23 mouse cellular contexts compared by ENCODE assay signal in genomic region chr6:97887893-97888292, GRCm38 (mm10).
DNase-seq lines count a peak whose midpoint lies in the region; ATAC-seq and TF ChIP-seq lines count a peak whose summit lies in the region.
"Had no signal": no experiment of that assay in that cellular context is flagged by ENCODE, and none has a peak within 500 bp of the region (broad histone marks: within the 10 kb centered on the region; RNA-seq: fewer than 3 reads in every experiment).

No protein-coding gene starts in this region.

- H3K9me3 ChIP-seq in kidney, embryonic 16.5 days (ENCODE audit: low read length): no peaks in the 10 kb centered on the region
- no peaks in the 10 kb centered on the region for H3K9me3 ChIP-seq in MEL (replicated peaks; ENCODE audit: insufficient read depth, low read length)
- H3K9me3 ChIP-seq: embryonic facial prominence, embryonic 15.5 days; forebrain, embryonic 15.5 days; heart, embryonic 10.5 days; hindbrain, embryonic 12.5 days had no signal

- peak; percentile 95 for TF ChIP-seq EP300 in MEL (IDR thresholded peaks at IDR 0.05; ENCODE audit: low read depth in 1 of 2, low read length in 2 of 2)

- ATAC-seq in kidney, embryonic 16.5 days (ENCODE audit: low FRiP score, low TSS enrichment): no peak
- peak; percentile 96 for ATAC-seq in common myeloid progenitor, adult 5-6 weeks (replicated peaks; ENCODE audit: low read depth, poor library complexity, severe bottlenecking)
- peak; percentile 55 for ATAC-seq in megakaryocyte-erythroid progenitor cell, adult 5-6 weeks (replicated peaks; ENCODE audit: low FRiP score, low TSS enrichment, poor library complexity, severe bottlenecking)
- ATAC-seq: forebrain, embryonic 15.5 days; hindbrain, embryonic 16.5 days; inflammation-experienced regulatory T-cells, adult 6 months had no signal

- H3K4me2 ChIP-seq in kidney, embryonic 16.5 days (replicated peaks; ENCODE audit: low read depth, low read length): no peak overlapping the region
- H3K4me2 ChIP-seq: embryonic facial prominence, embryonic 15.5 days; forebrain, embryonic 15.5 days; hindbrain, embryonic 12.5 days had no signal

- no peak overlapping the region for H3K9ac ChIP-seq in kidney, embryonic 16.5 days (replicated peaks; ENCODE audit: low read length)
- no peak overlapping the region; the same call in 1 of the 2 replicates for H3K9ac ChIP-seq in MEL (ENCODE audit: control insufficient read depth, low read depth, low read length, poor library complexity, severe bottlenecking)
- H3K9ac ChIP-seq: embryonic facial prominence, embryonic 15.5 days; forebrain, embryonic 15.5 days; hindbrain, embryonic 12.5 days had no signal

- H3K4me1 ChIP-seq in kidney, embryonic 16.5 days (ENCODE audit: insufficient read depth, low read length): peaks cover 11% of the 10 kb centered on the region; the same call in 1 of the 2 replicates
- H3K4me1 ChIP-seq in kidney, adult 2 months (ENCODE audit: control insufficient read depth, insufficient read depth, low read length): peaks cover 10% of the 10 kb centered on the region
- peaks cover 18 to 21% of the 10 kb centered on the region in 2 experiments for H3K4me1 ChIP-seq in MEL (ENCODE audit: control insufficient read depth in 1 of 2, insufficient read depth in 2 of 2, low read length in 2 of 2)
- H3K4me1 ChIP-seq: embryonic facial prominence, embryonic 15.5 days had no signal

- no peak for TF ChIP-seq CTCF in kidney, adult 2 months (conservative IDR thresholded peaks at IDR 0.05; ENCODE audit: insufficient read depth, insufficient read length, low read depth, low read length)
- no peak for TF ChIP-seq CTCF in MEL (IDR thresholded peaks at IDR 0.05 in 2 of 3, conservative IDR thresholded peaks at IDR 0.05 in 1 of 3; ENCODE audit: control insufficient read depth in 1 of 3, insufficient read depth in 1 of 3, low read depth in 2 of 3, low read length in 3 of 3, poor library complexity in 1 of 3, severe bottlenecking in 1 of 3)

- DNase-seq in kidney, adult 2 months: no peak
- peak; percentile 82 for DNase-seq in MEL (ENCODE audit: low read depth, low spot score)
- DNase-seq in ovary, postnatal 36 days (ENCODE audit: low spot score): no peak
- DNase-seq in gastrocnemius, adult 8-10 months (ENCODE audit: low spot score in 2 of 2): no peak
- DNase-seq: adrenal gland, adult 2 months; adrenal gland, postnatal 25 days; B cell, adult 2 months; cerebellum, adult 18-20 months; cerebellum, postnatal 10 days; embryo, embryonic 11 days; gastrocnemius, postnatal 14 days; heart, postnatal 10 days; heart, postnatal 4 days had no signal

- H3K27me3 ChIP-seq in kidney, embryonic 16.5 days (ENCODE audit: insufficient read depth, low read length): no peaks in the 10 kb centered on the region
- H3K27me3 ChIP-seq in kidney, adult 2 months (replicated peaks; ENCODE audit: control insufficient read depth, insufficient read depth, low read length): no peaks in the 10 kb centered on the region
- H3K27me3 ChIP-seq in MEL (ENCODE audit: control insufficient read depth in 1 of 2, insufficient read depth in 2 of 2, low read length in 2 of 2): no peaks in the 10 kb centered on the region
- H3K27me3 ChIP-seq: embryonic facial prominence, embryonic 15.5 days; forebrain, embryonic 15.5 days; hindbrain, embryonic 12.5 days had no signal

- H3K79me2 ChIP-seq in MEL (ENCODE audit: control insufficient read depth, insufficient read depth, low read length, poor library complexity): no peaks in the 10 kb centered on the region

- peak overlapping the region; percentile 65 for H3K27ac ChIP-seq in kidney, embryonic 16.5 days (ENCODE audit: low read length)
- no peak overlapping the region for H3K27ac ChIP-seq in kidney, adult 2 months (ENCODE audit: insufficient read depth, low read depth, low read length)
- H3K27ac ChIP-seq in MEL (ENCODE audit: control insufficient read depth, low read depth, low read length): peak overlapping the region; percentile 79
- H3K27ac ChIP-seq: embryonic facial prominence, embryonic 15.5 days; forebrain, embryonic 15.5 days; heart, embryonic 10.5 days; hindbrain, embryonic 12.5 days had no signal

- no peaks in the 10 kb centered on the region for H3K36me3 ChIP-seq in kidney, embryonic 16.5 days (ENCODE audit: insufficient read depth, low read length)
- no peaks in the 10 kb centered on the region for H3K36me3 ChIP-seq in kidney, adult 2 months (ENCODE audit: control insufficient read depth, insufficient read depth, low read length)
- peaks cover 0 to 33% of the 10 kb centered on the region in 2 experiments; a peak in 2 of 4 replicates for H3K36me3 ChIP-seq in MEL (ENCODE audit: control insufficient read depth in 1 of 2, insufficient read depth in 2 of 2, low read length in 2 of 2)
- H3K36me3 ChIP-seq: embryonic facial prominence, embryonic 15.5 days; forebrain, embryonic 15.5 days; heart, embryonic 10.5 days; hindbrain, embryonic 12.5 days had no signal

- TF ChIP-seq POLR2A in kidney, adult 2 months (IDR thresholded peaks at IDR 0.05; ENCODE audit: low read depth, low read length): no peak
- TF ChIP-seq POLR2A in MEL (IDR thresholded peaks at IDR 0.05; ENCODE audit: control insufficient read depth in 1 of 2, insufficient read depth in 1 of 2, low read depth in 1 of 2, low read length in 2 of 2, poor library complexity in 1 of 2): no peak

- WGBS in kidney, embryonic 16.5 days: 87% methylated on average over 4 of the region's 4 CpGs
- WGBS in kidney, adult 2 months: 81% methylated on average over 4 of the region's 4 CpGs

- no peak for TF ChIP-seq RAD21 in MEL (IDR thresholded peaks at IDR 0.05; ENCODE audit: low read depth, low read length)

- no peak overlapping the region for H3K4me3 ChIP-seq in kidney, embryonic 16.5 days (ENCODE audit: low read length)
- H3K4me3 ChIP-seq in kidney, adult 2 months (ENCODE audit: insufficient read depth, low read depth, low read length): no peak overlapping the region
- H3K4me3 ChIP-seq in MEL (ENCODE audit: control insufficient read depth in 1 of 2, insufficient read depth in 1 of 2, low read depth in 2 of 2, low read length in 2 of 2): no peak overlapping the region
- H3K4me3 ChIP-seq: embryonic facial prominence, embryonic 15.5 days; erythroblast, embryonic 14.5 days; forebrain, embryonic 15.5 days; heart, embryonic 10.5 days; hindbrain, embryonic 12.5 days had no signal

TF ChIP-seq in MEL, 35 proteins besides CTCF, POLR2A, EP300 and RAD21 (continues in another document):
- TF ChIP-seq JUND (IDR thresholded peaks at IDR 0.05; ENCODE audit: low read depth, low read length) (no peak; the same call in 1 of the 2 replicates), POLR2AphosphoS5 (IDR thresholded peaks at IDR 0.05; ENCODE audit: borderline replicate concordance, low read depth, low read length) (no peak), POLR2AphosphoS2 (IDR thresholded peaks at IDR 0.05; ENCODE audit: low read length) (no peak), ZNF384 (IDR thresholded peaks at IDR 0.05; ENCODE audit: low read depth, low read length) (no peak), ZC3H11A (IDR thresholded peaks at IDR 0.05; ENCODE audit: low read depth, low read length) (no peak), MEF2A (IDR thresholded peaks at IDR 0.05; ENCODE audit: extremely low read depth, insufficient replicate concordance, low read depth, low read length, poor library complexity, severe bottlenecking) (no peak), MXI1 (IDR thresholded peaks at IDR 0.05; ENCODE audit: low read depth, low read length) (peak; percentile 62), RCOR1 (IDR thresholded peaks at IDR 0.05; ENCODE audit: low read depth, low read length) (peak; percentile 87), USF2 (IDR thresholded peaks at IDR 0.05; ENCODE audit: borderline replicate concordance in 1 of 2, insufficient read depth in 1 of 2, low read depth in 1 of 2, low read length in 2 of 2) (no peak), TCF12 (IDR thresholded peaks at IDR 0.05; ENCODE audit: low read depth, low read length) (peak; percentile 92), USF1 (IDR thresholded peaks at IDR 0.05; ENCODE audit: low read depth, low read length) (no peak), KAT2A (conservative IDR thresholded peaks at IDR 0.05; ENCODE audit: low read depth, low read length) (no peak), GABPA (IDR thresholded peaks at IDR 0.05; ENCODE audit: low read depth, low read length) (no peak), ZKSCAN1 (IDR thresholded peaks at IDR 0.05; ENCODE audit: low read depth, low read length) (no peak), MYB (IDR thresholded peaks at IDR 0.05; ENCODE audit: low read depth, low read length) (no peak), GATA1 (IDR thresholded peaks at IDR 0.05; ENCODE audit: low read depth, low read length) (peak; percentile 93), TBP (IDR thresholded peaks at IDR 0.05; ENCODE audit: low read depth, low read length) (0 out of 2 replicates have a peak, but pooled peaks have one; percentile 17), E2F4 (IDR thresholded peaks at IDR 0.05; ENCODE audit: borderline replicate concordance, low read depth, low read length) (no peak), TAL1 (IDR thresholded peaks at IDR 0.05; ENCODE audit: low read length) (peak; percentile 51; the same call in 1 of the 2 replicates), UBTF (IDR thresholded peaks at IDR 0.05; ENCODE audit: borderline replicate concordance, insufficient read depth, low read depth, low read length) (no peak), CHD2 (IDR thresholded peaks at IDR 0.05; ENCODE audit: low read length) (0 out of 2 replicates have a peak, but pooled peaks have one; percentile 27), MAFK (IDR thresholded peaks at IDR 0.05; ENCODE audit: borderline replicate concordance, low read depth, low read length) (peak; percentile 27; the same call in 1 of the 2 replicates), NELFE (IDR thresholded peaks at IDR 0.05; ENCODE audit: low read depth, low read length) (no peak), MAX (IDR thresholded peaks at IDR 0.05; ENCODE audit: low read length) (0 out of 2 replicates have a peak, but pooled peaks have one; percentile 39), HCFC1 (IDR thresholded peaks at IDR 0.05; ENCODE audit: low read depth, low read length) (no peak), CHD1 (IDR thresholded peaks at IDR 0.05; ENCODE audit: low read depth, low read length) (no peak), ZMIZ1 (IDR thresholded peaks at IDR 0.05; ENCODE audit: low read depth, low read length) (no peak), NRF1 (IDR thresholded peaks at IDR 0.05; ENCODE audit: insufficient read depth, low read depth, low read length, poor library complexity, severe bottlenecking) (no peak), MYC (IDR thresholded peaks at IDR 0.05; ENCODE audit: low read depth, low read length) (peak; percentile 38; the same call in 1 of the 2 replicates), MAZ (IDR thresholded peaks at IDR 0.05; ENCODE audit: low read depth, low read length) (peak; percentile 78; the same call in 1 of the 2 replicates), SMC3 (IDR thresholded peaks at IDR 0.05; ENCODE audit: low read depth, low read length) (no peak), SIN3A (IDR thresholded peaks at IDR 0.05; ENCODE audit: low read length) (peak; percentile 72)
